9 mouse cellular contexts compared by ENCODE assay signal in genomic region chr8:84785756-84786677, GRCm38 (mm10). TPM values are rescaled to one million over a fixed set of nuclear protein-coding genes. Genes with fewer than 3 reads are reported as not detected.
DNase-seq lines count a peak whose midpoint lies in the region; ATAC-seq and TF ChIP-seq lines count a peak whose summit lies in the region.
"Had no signal": no experiment of that assay in that cellular context is flagged by ENCODE, and none has a peak within 500 bp of the region (broad histone marks: within the 10 kb centered on the region; RNA-seq: fewer than 3 reads in every experiment).

No protein-coding gene starts in this region.

- H3K4me1 ChIP-seq in forebrain, embryonic 12.5 days, result peaks cover 56% of the 10 kb centered on the region
- peaks cover 93% of the 10 kb centered on the region for H3K4me1 ChIP-seq in limb, embryonic 12.5 days (replicated peaks)
- H3K4me1 ChIP-seq in olfactory bulb, adult 2 months (ENCODE audit: control insufficient read depth, insufficient read depth, low read length), result peaks cover 59% of the 10 kb centered on the region

- WGBS in forebrain, embryonic 12.5 days, result 3% methylated on average over 38 of the region's 38 CpGs
- 2% methylated on average over 38 of the region's 38 CpGs for WGBS in limb, embryonic 12.5 days
- WGBS in olfactory bulb, adult 2 months, result 57% methylated on average over 38 of the region's 38 CpGs

- no peak for TF ChIP-seq POLR2A in olfactory bulb, adult 2 months (IDR thresholded peaks at IDR 0.05; ENCODE audit: insufficient read depth, low read depth, low read length)

- no peak for ATAC-seq in forebrain, embryonic 12.5 days (ENCODE audit: low FRiP score)
- no peak; the same call in 1 of the 2 replicates for ATAC-seq in limb, embryonic 12.5 days (ENCODE audit: insufficient number of reproducible peaks, insufficient read depth, low FRiP score, low TSS enrichment, low read depth)

- H3K9me3 ChIP-seq in forebrain, embryonic 12.5 days, result no peaks in the 10 kb centered on the region
- H3K9me3 ChIP-seq in limb, embryonic 12.5 days, result no peaks in the 10 kb centered on the region

- intact Hi-C loops in heart, postnatal 36 days (cut with DNase I), result no loop called here

- DNase-seq in urinary bladder, postnatal 4 days (ENCODE audit: low spot score in 2 of 2), result peak; percentile 71 to 80
- DNase-seq in urinary bladder, adult 18-20 months (ENCODE audit: low spot score in 2 of 2), result no peak
- DNase-seq in heart, postnatal 36 days, result peak; percentile 68 to 80
- DNase-seq in right cerebral cortex, postnatal 36 days (ENCODE audit: low spot score in 2 of 2), result no peak
- DNase-seq in B cell, adult 2 months, result no peak

- peak overlapping the region; percentile 15 for H3K4me3 ChIP-seq in forebrain, embryonic 12.5 days (replicated peaks)
- peak overlapping the region; percentile 26 for H3K4me3 ChIP-seq in limb, embryonic 12.5 days (replicated peaks)
- no peak overlapping the region for H3K4me3 ChIP-seq in olfactory bulb, adult 2 months (ENCODE audit: insufficient read depth, low read depth, low read length)

- peak overlapping the region; percentile 29 for H3K9ac ChIP-seq in forebrain, embryonic 12.5 days
- peak overlapping the region; percentile 54; the same call in 1 of the 2 replicates for H3K9ac ChIP-seq in limb, embryonic 12.5 days (replicated peaks)

- H3K27me3 ChIP-seq in forebrain, embryonic 12.5 days, result peaks cover 100% of the 10 kb centered on the region
- peaks cover 100% of the 10 kb centered on the region for H3K27me3 ChIP-seq in limb, embryonic 12.5 days

- H3K4me2 ChIP-seq in forebrain, embryonic 12.5 days, result peak overlapping the region; percentile 31
- H3K4me2 ChIP-seq in limb, embryonic 12.5 days, result peak overlapping the region; percentile 45

- H3K27ac ChIP-seq in forebrain, embryonic 12.5 days, result peak overlapping the region; percentile 8; the same call in 1 of the 2 replicates
- H3K27ac ChIP-seq in limb, embryonic 12.5 days, result no peak overlapping the region
- 0 out of 2 replicates have a peak overlapping the region, but pooled peaks have one; percentile 42 for H3K27ac ChIP-seq in olfactory bulb, adult 2 months (ENCODE audit: insufficient read depth, low read depth, low read length)
- H3K27ac ChIP-seq: macrophage had no signal

- H3K36me3 ChIP-seq in forebrain, embryonic 12.5 days (replicated peaks), result no peaks in the 10 kb centered on the region
- peaks cover 3% of the 10 kb centered on the region; the same call in 1 of the 2 replicates for H3K36me3 ChIP-seq in limb, embryonic 12.5 days

- TF ChIP-seq CTCF in olfactory bulb, adult 2 months (IDR thresholded peaks at IDR 0.05; ENCODE audit: insufficient read depth, low read depth, low read length), result no peak

RNA-seq across cellular contexts. Expression of gene Nfix, which starts 14.1 kb away (rescaled TPM):
- polyA plus RNA-seq in forebrain, embryonic 12.5 days (2016; fragmentation: Nextera tagmentation; extraction: Ambion mirVana), result 31.9 and 33.2 TPM in 2 replicates
- 100 to 1,000 TPM; 279 to 296 TPM for total RNA-seq in heart, postnatal 36 days (2021)
- polyA plus RNA-seq in limb, embryonic 12.5 days (2016; fragmentation: Nextera tagmentation; extraction: Ambion mirVana), result 14.5 and 18.1 TPM in 2 replicates
- polyA plus RNA-seq in olfactory bulb, adult 2 months (2012; ENCODE audit: insufficient read depth, insufficient read length, low replicate concordance, missing spikeins), result not detected in 2 replicates

RNA-seq across cellular contexts. Expression of gene Dand5, which starts 36.6 kb away (rescaled TPM):
- 5.3 and 5.6 TPM in 2 replicates for polyA plus RNA-seq in forebrain, embryonic 12.5 days (2016; fragmentation: Nextera tagmentation; extraction: Ambion mirVana)
- 1 to 10 TPM; 9.3 to 9.9 TPM for total RNA-seq in heart, postnatal 36 days (2021)
- polyA plus RNA-seq in limb, embryonic 12.5 days (2016; fragmentation: Nextera tagmentation; extraction: Ambion mirVana), result 4.1 and 5.1 TPM in 2 replicates
- not detected in 2 replicates for polyA plus RNA-seq in olfactory bulb, adult 2 months (2012; ENCODE audit: insufficient read depth, insufficient read length, low replicate concordance, missing spikeins)

RNA-seq across cellular contexts. Expression of gene Gadd45gip1, which starts 45.3 kb away (rescaled TPM):
- 43.0 and 44.8 TPM in 2 replicates for polyA plus RNA-seq in forebrain, embryonic 12.5 days (2016; fragmentation: Nextera tagmentation; extraction: Ambion mirVana)
- total RNA-seq in heart, postnatal 36 days (2021), result 10 to 100 TPM; 28.5 to 29.5 TPM
- polyA plus RNA-seq in limb, embryonic 12.5 days (2016; fragmentation: Nextera tagmentation; extraction: Ambion mirVana), result 46.5 and 48.6 TPM in 2 replicates
- not detected in 2 replicates for polyA plus RNA-seq in olfactory bulb, adult 2 months (2012; ENCODE audit: insufficient read depth, insufficient read length, low replicate concordance, missing spikeins)

RNA-seq across cellular contexts. Expression of gene Rad23a, which starts 54.4 kb away (rescaled TPM):
- 108 and 118 TPM in 2 replicates for polyA plus RNA-seq in forebrain, embryonic 12.5 days (2016; fragmentation: Nextera tagmentation; extraction: Ambion mirVana)
- 10 to 100 TPM; 84.0 to 87.4 TPM for total RNA-seq in heart, postnatal 36 days (2021)
- polyA plus RNA-seq in limb, embryonic 12.5 days (2016; fragmentation: Nextera tagmentation; extraction: Ambion mirVana), result 104 and 109 TPM in 2 replicates
- polyA plus RNA-seq in olfactory bulb, adult 2 months (2012; ENCODE audit: insufficient read depth, insufficient read length, low replicate concordance, missing spikeins), result not detected in 2 replicates

Comparison
In these comparisons a context has a peak if more than half of its experiments do, and no peak if none do; other contexts are left out.
1. DNase-seq: peak in urinary bladder, postnatal 4 days (2 of 2) and heart, postnatal 36 days (2 of 2); none in urinary bladder, adult 18-20 months (0 of 2), right cerebral cortex, postnatal 36 days (0 of 2) and B cell, adult 2 months (0 of 2).
2. RNA of gene Gadd45gip1, which starts 45.3 kb away (polyA plus RNA-seq): 46.5 to 48.6 TPM in limb, embryonic 12.5 days and 43.0 to 44.8 TPM in forebrain, embryonic 12.5 days; not detected in olfactory bulb, adult 2 months; every median in the first group is over 10 times any median in the second.